Mouse (Mus musculus) embryonic fibroblast, embryonic 13.5 days (primary cell): Measurements from ENCODE around the gene Adra1b.

Source experiments
- CTCF ChIP-seq: IDR thresholded peaks from 2 replicates; pipeline ENCODE4 v1.5.1; 2011; ENCODE audit warnings: mild to moderate bottlenecking, control low read depth, low read length, moderate library complexity, borderline replicate concordance; ENCODE audit not compliant: insufficient read depth
- POLR2A ChIP-seq: IDR thresholded peaks from 2 replicates; pipeline ENCODE4 v1.6.1; 2011; ENCODE audit warnings: low read depth, mild to moderate bottlenecking, control low read depth, low read length, moderate library complexity

GRCm38 (mm10) chr11:43758436-43758835 lies 142.6 kb downstream of the Adra1b start:
- TF ChIP-seq CTCF (no peak), POLR2A (no peak)
